Mouse (Mus musculus): ENCODE results near the gene Odf4. TPM values are rescaled to one million over a fixed set of nuclear protein-coding genes. Genes with fewer than 3 reads are reported as not detected.

Gene Odf4
- polyA plus RNA-seq, 1 experiment from 2014 or later: not detected

- 81% methylated on average over 4 of the region's 4 CpGs for WGBS
- no peak for DNase-seq (ENCODE audit: low spot score)
- no peak overlapping the region for H3K27ac ChIP-seq
- no peaks in the 10 kb centered on the region for H3K27me3 ChIP-seq (ENCODE audit: insufficient read depth, poor library complexity, severe bottlenecking)
- H3K4me1 ChIP-seq: peaks cover 17% of the 10 kb centered on the region; the same call in 1 of the 2 replicates
- no peak overlapping the region for H3K4me3 ChIP-seq
- no peaks in the 10 kb centered on the region for H3K9me3 ChIP-seq
- H3K36me3 ChIP-seq: peaks cover 48% of the 10 kb centered on the region
Measured at GRCm38 (mm10) chr11:68906461-68906790, 20.5 kb downstream of the Odf4 start.

DNA sequence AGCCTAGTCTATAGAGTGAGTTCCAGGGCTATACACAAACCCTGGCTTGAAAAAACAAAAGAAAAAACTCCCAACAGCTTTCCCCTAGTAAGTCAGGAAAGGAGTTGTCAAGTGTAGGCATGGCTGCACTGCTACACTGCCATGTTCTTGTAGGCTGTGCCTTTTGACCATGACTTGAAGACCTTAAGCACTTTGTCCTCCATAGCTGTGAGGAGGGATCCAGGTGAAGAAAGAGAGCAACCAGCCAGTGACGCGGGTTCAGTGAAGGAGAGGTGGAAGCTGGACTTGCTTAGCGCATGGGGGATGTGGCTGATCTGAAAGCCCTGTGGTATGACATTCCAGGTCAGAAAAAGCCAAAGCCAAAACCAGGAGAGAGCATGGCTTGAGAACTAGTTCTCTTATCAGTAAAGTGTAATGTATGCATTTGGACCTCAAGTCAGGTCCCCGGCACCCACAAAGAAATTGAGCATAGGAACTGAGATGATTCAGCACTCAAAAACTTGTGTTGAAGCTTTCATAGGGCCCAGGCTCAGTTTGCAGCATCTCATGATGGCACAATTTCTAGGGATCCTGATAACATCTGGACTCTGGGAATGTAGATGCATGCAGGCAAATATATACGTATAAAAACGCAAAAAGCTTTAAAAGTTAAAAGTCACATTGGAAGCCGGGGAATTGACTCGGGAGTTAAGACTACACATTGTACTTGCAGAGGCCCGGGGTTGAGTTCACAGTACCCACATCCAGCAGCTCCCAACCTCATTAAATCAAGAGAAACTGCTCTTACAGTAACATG lies 21.0 kb downstream of the Odf4 start:
- Histone ChIP-seq H3K27me3 (ENCODE audit: insufficient read depth, poor library complexity, severe bottlenecking) (no peaks in the 10 kb centered on the region), H3K36me3 (peaks cover 48% of the 10 kb centered on the region), H3K9me3 (no peaks in the 10 kb centered on the region), H3K4me1 (peaks cover 20% of the 10 kb centered on the region; the same call in 1 of the 2 replicates), H3K27ac (no peak overlapping the region), H3K4me3 (no peak overlapping the region)
- WGBS: 84% methylated on average over 9 of the region's 9 CpGs
- no peak for DNase-seq (ENCODE audit: low spot score)

GRCm38 (mm10) chr11:68905138-68905531 lies 21.7 kb downstream of the Odf4 start:
- Histone ChIP-seq H3K27ac (no peak overlapping the region), H3K27me3 (ENCODE audit: insufficient read depth, poor library complexity, severe bottlenecking) (no peaks in the 10 kb centered on the region), H3K4me1 (peaks cover 23% of the 10 kb centered on the region; the same call in 1 of the 2 replicates), H3K4me3 (no peak overlapping the region), H3K36me3 (peaks cover 48% of the 10 kb centered on the region), H3K9me3 (no peaks in the 10 kb centered on the region)
- WGBS: 90% methylated on average over 3 of the region's 3 CpGs
- no peak for DNase-seq (ENCODE audit: low spot score)

GRCm38 (mm10) chr11:68904375-68905137 lies 22.3 kb downstream of the Odf4 start:
- peaks cover 23% of the 10 kb centered on the region; the same call in 1 of the 2 replicates for H3K4me1 ChIP-seq
- H3K27me3 ChIP-seq (ENCODE audit: insufficient read depth, poor library complexity, severe bottlenecking): no peaks in the 10 kb centered on the region
- H3K4me3 ChIP-seq: no peak overlapping the region
- H3K27ac ChIP-seq: no peak overlapping the region
- peaks cover 48% of the 10 kb centered on the region for H3K36me3 ChIP-seq
- no peaks in the 10 kb centered on the region for H3K9me3 ChIP-seq
- WGBS: 82% methylated on average over 8 of the region's 8 CpGs
- DNase-seq (ENCODE audit: low spot score): no peak

- no peaks in the 10 kb centered on the region for H3K27me3 ChIP-seq (ENCODE audit: insufficient read depth, poor library complexity, severe bottlenecking)
- peaks cover 21% of the 10 kb centered on the region; the same call in 1 of the 2 replicates for H3K4me1 ChIP-seq
- H3K9me3 ChIP-seq: no peaks in the 10 kb centered on the region
- peaks cover 48% of the 10 kb centered on the region for H3K36me3 ChIP-seq
- H3K27ac ChIP-seq: no peak overlapping the region
- WGBS: 89% methylated on average over 2 of the region's 2 CpGs
- DNase-seq (ENCODE audit: low spot score): no peak
- no peak overlapping the region for H3K4me3 ChIP-seq
Measured at GRCm38 (mm10) chr11:68903775-68904174, 23.1 kb downstream of the Odf4 start.

DNA sequence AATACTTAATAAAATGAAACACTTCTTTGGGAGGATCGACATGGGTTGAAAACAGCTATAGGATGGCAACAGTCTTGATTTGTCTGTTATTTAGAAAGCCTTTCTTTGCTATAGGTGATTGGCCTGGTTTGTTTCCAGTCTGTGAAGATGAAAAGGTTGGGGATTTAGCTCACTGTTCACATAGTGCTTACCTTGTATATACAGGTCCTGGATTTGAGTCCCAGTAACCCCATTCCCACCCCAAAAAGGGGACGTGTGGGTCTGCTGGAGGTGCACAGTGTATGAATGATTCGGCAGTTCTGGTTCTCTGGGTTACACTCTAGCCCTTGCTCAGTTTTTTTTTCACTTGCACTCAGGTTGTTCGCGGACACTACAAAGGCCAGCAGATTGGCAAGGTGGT lies 24.1 kb downstream of the Odf4 start:
- Histone ChIP-seq H3K27me3 (ENCODE audit: insufficient read depth, poor library complexity, severe bottlenecking) (no peaks in the 10 kb centered on the region), H3K27ac (0 out of 2 replicates have a peak overlapping the region, but pooled peaks have one; percentile 99), H3K9me3 (no peaks in the 10 kb centered on the region), H3K36me3 (peaks cover 48% of the 10 kb centered on the region), H3K4me1 (peaks cover 21% of the 10 kb centered on the region; the same call in 1 of the 2 replicates), H3K4me3 (peak overlapping the region; percentile 99)
- no peak for DNase-seq (ENCODE audit: low spot score)
- WGBS: 78% methylated on average over 5 of the region's 5 CpGs

DNA sequence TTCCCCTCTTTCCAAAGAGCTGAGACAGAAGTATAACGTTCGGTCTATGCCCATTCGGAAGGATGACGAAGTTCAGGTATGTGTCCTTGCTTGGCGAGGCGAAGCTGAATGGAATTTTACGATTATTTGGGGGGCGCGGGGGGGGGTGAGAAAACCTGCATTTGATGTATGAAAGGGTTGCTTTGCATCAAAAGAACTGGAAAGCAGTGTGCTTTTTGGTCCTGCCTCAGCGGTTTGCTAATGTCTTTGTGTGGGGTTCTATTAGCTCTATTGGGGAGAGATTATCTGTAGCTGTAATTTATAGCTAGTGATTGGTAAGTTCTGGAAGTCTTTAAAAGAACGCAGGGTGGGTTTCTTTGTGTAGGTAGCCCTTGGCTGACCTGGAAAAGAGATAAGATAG lies 24.5 kb downstream of the Odf4 start:
- Histone ChIP-seq H3K27ac (peak overlapping the region; percentile 99), H3K4me3 (peak overlapping the region; percentile 99), H3K9me3 (no peaks in the 10 kb centered on the region), H3K4me1 (peaks cover 21% of the 10 kb centered on the region; the same call in 1 of the 2 replicates), H3K36me3 (peaks cover 48% of the 10 kb centered on the region), H3K27me3 (ENCODE audit: insufficient read depth, poor library complexity, severe bottlenecking) (no peaks in the 10 kb centered on the region)
- 3% methylated on average over 11 of the region's 11 CpGs for WGBS
- no peak for DNase-seq (ENCODE audit: low spot score)

DNA sequence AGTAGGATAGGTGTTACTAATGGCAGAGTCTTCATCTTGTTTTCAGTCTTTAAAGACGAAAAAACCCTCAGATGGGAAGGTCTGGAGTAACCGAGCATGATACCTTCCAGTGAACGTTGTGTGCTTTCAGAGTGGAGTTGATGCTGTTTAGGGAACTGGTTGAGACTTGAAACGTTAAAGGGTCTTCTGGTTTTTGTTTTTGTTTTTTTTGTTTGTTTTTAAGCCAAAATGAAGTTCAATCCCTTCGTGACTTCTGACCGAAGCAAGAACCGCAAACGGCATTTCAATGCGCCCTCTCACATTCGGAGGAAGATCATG lies 24.9 kb downstream of the Odf4 start:
- Histone ChIP-seq H3K36me3 (peaks cover 47% of the 10 kb centered on the region), H3K4me1 (peaks cover 21% of the 10 kb centered on the region; the same call in 1 of the 2 replicates), H3K27me3 (ENCODE audit: insufficient read depth, poor library complexity, severe bottlenecking) (no peaks in the 10 kb centered on the region), H3K9me3 (no peaks in the 10 kb centered on the region), H3K4me3 (peak overlapping the region; percentile 99), H3K27ac (peak overlapping the region; percentile 99)
- 3% methylated on average over 10 of the region's 10 CpGs for WGBS
- DNase-seq (ENCODE audit: low spot score): no peak

DNA sequence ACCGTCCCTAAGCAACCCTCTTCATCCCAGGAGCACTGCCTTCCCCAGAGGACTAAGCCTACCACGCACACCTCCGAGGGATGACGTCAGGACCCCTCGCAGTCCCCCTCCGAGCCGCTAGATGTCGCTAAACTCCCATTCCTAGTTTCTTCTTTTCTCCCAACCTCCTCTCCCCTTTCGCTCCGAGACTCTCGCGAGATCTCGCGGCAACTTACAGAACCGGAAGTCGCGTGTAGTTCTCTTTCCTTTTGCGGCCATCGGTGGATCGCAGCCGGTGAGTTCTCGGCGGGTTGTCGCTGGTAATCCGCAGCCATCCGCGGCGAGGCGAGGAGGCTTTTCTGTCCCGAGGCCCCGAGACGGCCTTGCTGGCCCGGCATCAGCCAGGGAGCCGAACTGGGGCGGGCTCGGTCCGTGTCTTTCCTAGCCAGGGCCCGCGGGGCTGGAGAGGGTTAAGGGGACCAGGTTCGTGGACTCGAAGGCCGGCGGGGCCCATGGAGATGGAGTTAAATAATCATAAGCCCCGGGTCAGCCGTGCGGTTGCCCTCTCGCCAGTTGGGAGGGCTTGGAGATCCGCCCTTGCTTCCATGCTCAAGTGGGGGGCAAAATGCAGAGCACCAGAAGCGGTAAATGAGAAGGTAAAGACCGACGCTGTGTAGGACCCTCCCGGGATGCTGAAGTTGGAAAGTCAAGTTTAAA lies 25.4 kb downstream of the Odf4 start, which contains the start of gene Rpl26:
Rpl26 (plus strand) TSS at position 233 of the 696 bp plus-strand sequence.
- H3K9me3 ChIP-seq: no peaks in the 10 kb centered on the region
- H3K36me3 ChIP-seq: peaks cover 42% of the 10 kb centered on the region
- whole genome bisulfite sequencing: under 1% methylated on average over 52 of the region's 52 CpGs
- peak; percentile 98 for DNase-seq (ENCODE audit: low spot score)
- no peaks in the 10 kb centered on the region for H3K27me3 ChIP-seq (ENCODE audit: insufficient read depth, poor library complexity, severe bottlenecking)
- peak within 1 kb of the TSS; percentile 99 for H3K4me3 ChIP-seq
- peaks cover 21% of the 10 kb centered on the region; the same call in 1 of the 2 replicates for H3K4me1 ChIP-seq
- peak within 1 kb of the TSS; percentile 99 for H3K27ac ChIP-seq

DNA sequence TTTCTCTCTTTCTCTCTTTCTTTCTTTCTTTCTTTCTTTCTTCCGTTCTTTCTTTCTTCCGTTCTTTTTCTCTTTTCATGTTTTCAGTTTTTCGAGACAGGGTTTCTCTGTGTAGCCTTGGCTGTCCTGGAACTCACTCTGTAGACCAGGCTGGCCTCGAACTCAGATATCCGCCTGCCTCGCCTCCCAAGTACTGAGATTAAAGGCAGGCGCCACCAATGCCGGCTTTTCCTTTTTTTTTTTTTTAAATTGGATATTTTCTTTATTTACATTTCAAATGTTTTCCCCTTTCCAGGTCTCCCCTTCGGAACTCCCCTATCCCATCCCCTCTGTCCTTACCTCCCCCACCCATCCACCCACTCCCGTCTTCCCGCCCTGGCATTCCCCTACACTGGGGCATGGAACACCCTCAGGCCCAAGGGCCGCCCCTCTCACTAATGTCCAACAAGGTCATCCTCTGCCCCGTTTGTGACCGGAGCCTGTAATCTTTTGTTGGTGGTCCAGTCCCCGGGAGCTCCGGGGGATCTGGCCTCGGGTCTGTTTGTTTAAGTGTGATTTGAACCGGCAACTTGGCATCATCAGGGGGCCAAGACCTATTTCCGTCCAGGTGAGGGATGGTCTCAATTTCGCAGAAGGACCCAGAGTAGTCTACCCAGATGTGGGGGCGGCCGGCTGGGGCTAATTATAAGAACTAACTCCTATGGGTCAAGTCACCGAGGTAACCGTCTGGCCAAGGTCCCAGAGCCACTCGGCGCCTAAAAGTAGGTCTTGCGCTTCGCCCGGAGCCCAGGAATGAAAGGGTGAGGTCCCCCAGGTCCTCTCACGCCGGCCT lies 26.1 kb downstream of the Odf4 start:
- DNase-seq (ENCODE audit: low spot score): no peak
- Histone ChIP-seq H3K9me3 (no peaks in the 10 kb centered on the region), H3K36me3 (peaks cover 34% of the 10 kb centered on the region), H3K27ac (peak overlapping the region; percentile 99), H3K4me3 (peak overlapping the region; percentile 99), H3K4me1 (peaks cover 21% of the 10 kb centered on the region; the same call in 1 of the 2 replicates), H3K27me3 (ENCODE audit: insufficient read depth, poor library complexity, severe bottlenecking) (no peaks in the 10 kb centered on the region)
- 24% methylated on average over 31 of the region's 31 CpGs for WGBS

GRCm38 (mm10) chr11:68899815-68900214 lies 27.1 kb downstream of the Odf4 start:
- peaks cover 21% of the 10 kb centered on the region; the same call in 1 of the 2 replicates for H3K4me1 ChIP-seq
- no peaks in the 10 kb centered on the region for H3K9me3 ChIP-seq
- no peak overlapping the region for H3K4me3 ChIP-seq
- no peak overlapping the region for H3K27ac ChIP-seq
- no peak for DNase-seq (ENCODE audit: low spot score)
- H3K27me3 ChIP-seq (ENCODE audit: insufficient read depth, poor library complexity, severe bottlenecking): no peaks in the 10 kb centered on the region
- H3K36me3 ChIP-seq: peaks cover 25% of the 10 kb centered on the region
- 86% methylated on average over 8 of the region's 8 CpGs for WGBS

GRCm38 (mm10) chr11:68898790-68899189 lies 28.1 kb downstream of the Odf4 start:
- WGBS: 72% methylated on average over 6 of the region's 6 CpGs
- H3K27me3 ChIP-seq (ENCODE audit: insufficient read depth, poor library complexity, severe bottlenecking): peaks cover 3% of the 10 kb centered on the region; the same call in 1 of the 2 replicates
- no peak overlapping the region for H3K27ac ChIP-seq
- no peak for DNase-seq (ENCODE audit: low spot score)
- H3K9me3 ChIP-seq: no peaks in the 10 kb centered on the region
- peaks cover 21% of the 10 kb centered on the region; the same call in 1 of the 2 replicates for H3K4me1 ChIP-seq
- no peak overlapping the region for H3K4me3 ChIP-seq
- H3K36me3 ChIP-seq: peaks cover 15% of the 10 kb centered on the region

Measured in heart, embryonic 10.5 days (tissue).